ENCODE assay signal across 13 mouse cellular contexts in the genomic region with DNA sequence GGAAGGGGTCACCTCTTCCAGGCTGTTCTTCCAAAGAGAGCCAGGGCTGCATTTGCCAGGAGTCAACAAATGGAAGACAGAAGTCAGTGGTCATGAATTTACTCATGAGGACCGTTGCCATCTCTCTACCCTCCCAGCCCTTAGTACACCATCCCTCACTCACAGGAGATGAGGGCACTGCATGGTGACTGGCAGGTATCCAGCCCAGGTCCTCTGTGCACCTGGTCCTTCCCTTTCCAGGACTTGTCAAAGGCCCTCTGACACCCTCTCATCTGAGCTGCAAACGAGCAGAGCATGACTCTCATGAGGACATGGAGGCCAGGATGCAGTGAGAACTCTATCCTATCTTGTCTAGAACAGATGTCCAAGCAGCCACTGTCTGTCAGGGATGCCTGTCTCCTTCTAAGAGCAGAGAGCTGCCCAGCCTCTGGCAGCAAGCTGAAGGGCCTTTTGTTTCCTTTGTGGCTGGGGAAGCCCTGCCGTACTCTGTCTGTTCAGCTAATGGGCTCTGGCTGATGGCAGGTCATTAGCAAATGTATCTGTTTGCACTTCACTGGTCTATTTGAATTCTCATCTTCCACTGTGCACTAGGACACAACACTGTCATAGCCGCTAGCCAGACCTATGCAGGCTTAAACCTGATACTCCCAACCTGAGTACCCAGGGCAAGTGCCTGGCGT. TPM values are rescaled to one million over a fixed set of nuclear protein-coding genes. Genes with fewer than 3 reads are reported as not detected.
A peak's percentile ranks its signal among the peaks of the same experiment; 100 is the strongest.
DNase-seq lines count a peak whose midpoint lies in the region; ATAC-seq lines count a peak whose summit lies in the region.
"Had no signal": no experiment of that assay in that cellular context is flagged by ENCODE, and none has a peak within 500 bp of the region (broad histone marks: within the 10 kb centered on the region; RNA-seq: fewer than 3 reads in every experiment).

No protein-coding gene starts in this region.

- H3K4me1 ChIP-seq in heart, embryonic 11.5 days (ENCODE audit: control insufficient read depth, insufficient read depth, low read length) = peaks cover 54% of the 10 kb centered on the region
- H3K4me1 ChIP-seq in forebrain, embryonic 13.5 days = peaks cover 44% of the 10 kb centered on the region
- H3K4me1 ChIP-seq in midbrain, embryonic 14.5 days (ENCODE audit: control insufficient read depth, insufficient read depth, low read length) = peaks cover 4% of the 10 kb centered on the region; the same call in 1 of the 2 replicates
- peaks cover 27% of the 10 kb centered on the region for H3K4me1 ChIP-seq in limb, embryonic 10.5 days

- no peak overlapping the region for H3K4me2 ChIP-seq in heart, embryonic 11.5 days
- H3K4me2 ChIP-seq in forebrain, embryonic 13.5 days = no peak overlapping the region
- no peak overlapping the region for H3K4me2 ChIP-seq in midbrain, embryonic 14.5 days (ENCODE audit: low read length)
- H3K4me2 ChIP-seq: embryonic facial prominence, embryonic 15.5 days; limb, embryonic 12.5 days had no signal

- no peak overlapping the region for H3K9ac ChIP-seq in heart, embryonic 11.5 days (ENCODE audit: low read depth, low read length)
- no peak overlapping the region for H3K9ac ChIP-seq in forebrain, embryonic 13.5 days
- H3K9ac ChIP-seq in midbrain, embryonic 14.5 days (replicated peaks; ENCODE audit: low read length) = no peak overlapping the region
- H3K9ac ChIP-seq: embryonic facial prominence, embryonic 15.5 days; limb, embryonic 12.5 days; liver, postnatal 0 days had no signal

- 67% methylated on average over 5 of the region's 5 CpGs for WGBS in heart, embryonic 11.5 days (ENCODE audit: insufficient replicate concordance)
- WGBS in forebrain, embryonic 13.5 days = 34% methylated on average over 5 of the region's 5 CpGs
- 66% methylated on average over 5 of the region's 5 CpGs for WGBS in midbrain, embryonic 14.5 days
- WGBS in limb, embryonic 10.5 days = 77% methylated on average over 5 of the region's 5 CpGs

- peaks cover 5% of the 10 kb centered on the region; the same call in 1 of the 2 replicates for H3K27me3 ChIP-seq in heart, embryonic 11.5 days (ENCODE audit: control insufficient read depth, insufficient read depth, low read length)
- H3K27me3 ChIP-seq in forebrain, embryonic 13.5 days = no peaks in the 10 kb centered on the region
- H3K27me3 ChIP-seq in midbrain, embryonic 14.5 days (ENCODE audit: control insufficient read depth, insufficient read depth, low read length) = no peaks in the 10 kb centered on the region
- no peaks in the 10 kb centered on the region for H3K27me3 ChIP-seq in limb, embryonic 10.5 days (ENCODE audit: low read depth, poor library complexity, severe bottlenecking)
- H3K27me3 ChIP-seq: embryonic facial prominence, embryonic 15.5 days had no signal

- H3K4me3 ChIP-seq in heart, embryonic 11.5 days (ENCODE audit: low read depth, low read length) = no peak overlapping the region
- H3K4me3 ChIP-seq in forebrain, embryonic 13.5 days = no peak overlapping the region
- H3K4me3 ChIP-seq in midbrain, embryonic 14.5 days (replicated peaks; ENCODE audit: low read depth, low read length) = no peak overlapping the region
- no peak overlapping the region for H3K4me3 ChIP-seq in limb, embryonic 10.5 days
- H3K4me3 ChIP-seq: embryonic facial prominence, embryonic 15.5 days; limb, embryonic 12.5 days had no signal

- H3K36me3 ChIP-seq in heart, embryonic 11.5 days (ENCODE audit: control insufficient read depth, insufficient read depth, low read length) = no peaks in the 10 kb centered on the region
- H3K36me3 ChIP-seq in forebrain, embryonic 13.5 days (ENCODE audit: poor library complexity, severe bottlenecking) = no peaks in the 10 kb centered on the region
- no peaks in the 10 kb centered on the region for H3K36me3 ChIP-seq in midbrain, embryonic 14.5 days (ENCODE audit: control insufficient read depth, insufficient read depth, low read length)
- no peaks in the 10 kb centered on the region for H3K36me3 ChIP-seq in limb, embryonic 10.5 days
- H3K36me3 ChIP-seq: embryonic facial prominence, embryonic 15.5 days; limb, embryonic 12.5 days had no signal

- DNase-seq in heart, adult 9 months (ENCODE audit: low spot score in 2 of 2) = no peak
- DNase-seq in Muller cell, postnatal 12 days (ENCODE audit: inconsistent ontology term) = peak; percentile 80
- DNase-seq in midbrain, embryonic 14.5 days = peak; percentile 31
- no peak for DNase-seq in limb, embryonic 10.5 days (ENCODE audit: low spot score)
- DNase-seq in right cerebral cortex, postnatal 10 days (ENCODE audit: low spot score in 2 of 2) = no peak
- DNase-seq: cerebellum, adult 18-20 months; liver, postnatal 0 days had no signal

- H3K9me3 ChIP-seq in heart, embryonic 11.5 days (replicated peaks; ENCODE audit: control insufficient read depth, low read length) = no peaks in the 10 kb centered on the region
- no peaks in the 10 kb centered on the region for H3K9me3 ChIP-seq in forebrain, embryonic 13.5 days (replicated peaks)
- H3K9me3 ChIP-seq in midbrain, embryonic 14.5 days (ENCODE audit: control insufficient read depth, low read length) = no peaks in the 10 kb centered on the region
- no peaks in the 10 kb centered on the region for H3K9me3 ChIP-seq in limb, embryonic 10.5 days (replicated peaks)
- H3K9me3 ChIP-seq: embryonic facial prominence, embryonic 15.5 days; limb, embryonic 12.5 days had no signal

- ATAC-seq in heart, embryonic 11.5 days (replicated peaks; ENCODE audit: insufficient number of reproducible peaks, low FRiP score, low TSS enrichment) = no peak
- ATAC-seq in forebrain, embryonic 13.5 days = 0 out of 2 replicates have a peak, but pooled peaks have one; percentile 23
- ATAC-seq in midbrain, embryonic 14.5 days (ENCODE audit: low FRiP score, low TSS enrichment) = no peak
- no peak for ATAC-seq in frontal cortex, adult (ENCODE audit: low TSS enrichment)
- ATAC-seq: CD4-positive, CD25-positive, alpha-beta regulatory T cell, adult 4 months; liver, postnatal 0 days had no signal

- H3K27ac ChIP-seq in heart, embryonic 11.5 days (ENCODE audit: low read depth, low read length) = peak overlapping the region; percentile 57
- peak overlapping the region; percentile 72 for H3K27ac ChIP-seq in forebrain, embryonic 13.5 days
- 0 out of 2 replicates have a peak overlapping the region, but pooled peaks have one; percentile 14 for H3K27ac ChIP-seq in midbrain, embryonic 14.5 days (replicated peaks; ENCODE audit: low read depth, low read length)
- no peak overlapping the region for H3K27ac ChIP-seq in limb, embryonic 10.5 days
- H3K27ac ChIP-seq: embryonic facial prominence, embryonic 15.5 days; limb, embryonic 12.5 days had no signal

RNA-seq across cellular contexts. Expression of gene Neurl1b, which starts 50.6 kb away (rescaled TPM):
- polyA plus RNA-seq in heart, embryonic 11.5 days (2014; fragmentation: Nextera tagmentation; extraction: Ambion mirVana) = 2.0 and 3.0 TPM in 2 replicates
- 1.2 and 1.7 TPM in 2 replicates for polyA plus RNA-seq in forebrain, embryonic 13.5 days (2015; fragmentation: Nextera tagmentation; extraction: Ambion mirVana)
- polyA plus RNA-seq in midbrain, embryonic 14.5 days (2014; fragmentation: Nextera tagmentation; extraction: Ambion mirVana) = 1.6 and 3.6 TPM in 2 replicates
- 0.05 and 0.10 TPM in 2 replicates for polyA plus RNA-seq in limb, embryonic 10.5 days (2016; fragmentation: Nextera tagmentation; extraction: Ambion mirVana)

Comparison
In these comparisons a context has a peak if more than half of its experiments do, and no peak if none do; other contexts are left out.
1. DNase-seq: peak in Muller cell, postnatal 12 days (single experiment) and midbrain, embryonic 14.5 days (single experiment); none in heart, adult 9 months (0 of 2), limb, embryonic 10.5 days (single experiment) and right cerebral cortex, postnatal 10 days (0 of 2).